In the genomic region with DNA sequence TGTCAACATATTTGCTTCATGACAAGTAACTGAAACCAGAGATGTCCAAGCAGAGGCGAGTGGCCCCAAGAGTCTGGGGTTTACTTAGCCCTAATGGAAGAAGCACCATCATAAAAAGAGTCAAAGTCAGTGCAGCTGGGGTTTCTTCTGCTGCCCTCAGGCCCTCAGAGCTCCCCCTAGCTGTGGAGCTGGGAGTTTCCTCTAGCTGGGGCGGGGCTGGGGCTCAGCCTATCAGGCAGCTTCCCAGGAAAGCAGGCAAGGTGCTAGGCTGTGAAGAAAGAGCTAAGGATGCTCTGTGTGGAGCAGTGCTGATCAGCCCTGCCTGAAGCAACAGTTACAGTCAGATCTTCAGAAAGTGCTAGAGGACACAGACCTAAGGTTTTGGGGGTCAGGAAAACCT, we compare ENCODE assay signal across 11 mouse cellular contexts. TPM values are rescaled to one million over a fixed set of nuclear protein-coding genes. Genes with fewer than 3 reads are reported as not detected.
DNase-seq lines count a peak whose midpoint lies in the region; ATAC-seq lines count a peak whose summit lies in the region.
"Had no signal": no experiment of that assay in that cellular context is flagged by ENCODE, and none has a peak within 500 bp of the region (broad histone marks: within the 10 kb centered on the region; RNA-seq: fewer than 3 reads in every experiment).

No protein-coding gene starts in this region.

- peaks cover 48% of the 10 kb centered on the region for H3K36me3 ChIP-seq in neural tube, embryonic 15.5 days

- H3K4me2 ChIP-seq in neural tube, embryonic 15.5 days = no peak overlapping the region
- H3K4me2 ChIP-seq: embryonic facial prominence, embryonic 15.5 days; heart, embryonic 13.5 days had no signal

- H3K27ac ChIP-seq in neural tube, embryonic 15.5 days (replicated peaks) = no peak overlapping the region
- H3K27ac ChIP-seq: embryonic facial prominence, embryonic 15.5 days; heart, embryonic 13.5 days; macrophage had no signal

- peak; percentile 82 for DNase-seq in heart, adult 11 months
- DNase-seq in heart, postnatal 36 days = no peak
- DNase-seq in A20 (ENCODE audit: low read depth, low spot score) (peak; percentile 37), ZHBTc4 (ENCODE audit: low read depth, low spot score) (peak; percentile 58)
- DNase-seq in cerebellum, postnatal 14 days = no peak
- DNase-seq in right cerebral cortex, adult 18-20 months = no peak

- H3K9me3 ChIP-seq in neural tube, embryonic 15.5 days (replicated peaks) = no peaks in the 10 kb centered on the region
- H3K9me3 ChIP-seq: embryonic facial prominence, embryonic 15.5 days; heart, embryonic 13.5 days had no signal

- intact Hi-C loops in heart, postnatal 36 days (cut with DNase I) = no loop called here

- no peak overlapping the region for H3K4me3 ChIP-seq in neural tube, embryonic 15.5 days (replicated peaks)
- H3K4me3 ChIP-seq: embryonic facial prominence, embryonic 15.5 days; heart, embryonic 13.5 days had no signal

- H3K27me3 ChIP-seq in neural tube, embryonic 15.5 days (replicated peaks) = no peaks in the 10 kb centered on the region
- H3K27me3 ChIP-seq: embryonic facial prominence, embryonic 15.5 days; heart, embryonic 13.5 days had no signal

- H3K9ac ChIP-seq in neural tube, embryonic 15.5 days (replicated peaks) = no peak overlapping the region
- H3K9ac ChIP-seq: embryonic facial prominence, embryonic 15.5 days; heart, embryonic 13.5 days had no signal

- WGBS in neural tube, embryonic 15.5 days = 92% methylated on average over 2 of the region's 2 CpGs

- peak; percentile 63 for ATAC-seq in megakaryocyte, adult 5-6 weeks (ENCODE audit: poor library complexity, severe bottlenecking)
- ATAC-seq in neural tube, embryonic 15.5 days (ENCODE audit: low FRiP score) = no peak

- H3K4me1 ChIP-seq in neural tube, embryonic 15.5 days = no peaks in the 10 kb centered on the region
- H3K4me1 ChIP-seq: embryonic facial prominence, embryonic 15.5 days; heart, embryonic 13.5 days had no signal

RNA-seq across cellular contexts. Expression of gene Ermp1, which starts 51.2 kb away (rescaled TPM):
- 1 to 10 TPM; 8.2 to 8.6 TPM for total RNA-seq in heart, postnatal 36 days (2021)
- total RNA-seq in megakaryocyte, adult 5-6 weeks (2015) = 17.5 and 18.6 TPM in 2 replicates
- 24.0 and 25.9 TPM in 2 replicates for total RNA-seq in megakaryocyte, adult 5-6 weeks (2017)
- polyA plus RNA-seq in neural tube, embryonic 15.5 days (2015; fragmentation: Nextera tagmentation; extraction: Ambion mirVana) = 11.7 and 12.8 TPM in 2 replicates

Comparison
In these comparisons a context has a peak if more than half of its experiments do, and no peak if none do; other contexts are left out.
1. DNase-seq: peak in heart, adult 11 months (single experiment), A20 (single experiment) and ZHBTc4 (single experiment); none in heart, postnatal 36 days (0 of 2), cerebellum, postnatal 14 days (0 of 2) and right cerebral cortex, adult 18-20 months (single experiment).